Mouse (Mus musculus) embryonic facial prominence, embryonic 13.5 days (tissue): ENCODE measurements around the gene 1810055G02Rik. TPM values are rescaled to one million over a fixed set of nuclear protein-coding genes. Genes with fewer than 3 reads are reported as not detected.
A peak's percentile ranks its signal among the peaks of the same experiment; 100 is the strongest.

ENCODE experiments used
- ATAC-seq: fragments of 200-750 bp; cut with Nextera tagmentation; 2 replicates; pipeline ENCODE4 v1.8.0; 2017; ENCODE audit warnings: low read depth; ENCODE audit not compliant: insufficient number of reproducible peaks, insufficient read depth, low FRiP score, low TSS enrichment
- H3K27ac ChIP-seq: fragments of 300-500 bp; sonication (generic); 2 replicates; pipeline ENCODE4 v1.5.1; 2015; ENCODE audit warnings: moderate library complexity, mild to moderate bottlenecking, inconsistent platforms
- H3K27me3 ChIP-seq: fragments of 300-500 bp; sonication (generic); 2 replicates; pipeline ENCODE4 v1.6.1; 2015; ENCODE audit warnings: mild to moderate bottlenecking, inconsistent platforms
- H3K36me3 ChIP-seq: fragments of 300-500 bp; sonication (generic); 2 replicates; pipeline ENCODE4 v1.6.1; 2015; ENCODE audit warnings: mild to moderate bottlenecking, inconsistent platforms
- H3K4me1 ChIP-seq: fragments of 300-500 bp; sonication (generic); 2 replicates; pipeline ENCODE4 v1.6.1; 2015; ENCODE audit warnings: inconsistent platforms
- H3K4me2 ChIP-seq: fragments of 300-500 bp; sonication (generic); 2 replicates; pipeline ENCODE4 v1.6.1; 2015; ENCODE audit warnings: moderate library complexity, mild to moderate bottlenecking, inconsistent platforms
- H3K4me3 ChIP-seq: fragments of 300-500 bp; sonication (generic); 2 replicates; pipeline ENCODE4 v1.5.1; 2015; ENCODE audit warnings: mild to moderate bottlenecking, inconsistent platforms
- H3K9ac ChIP-seq: fragments of 300-500 bp; sonication (generic); 2 replicates; pipeline ENCODE4 v1.6.1; 2015; ENCODE audit warnings: mild to moderate bottlenecking, inconsistent platforms
- H3K9me3 ChIP-seq: fragments of 300-500 bp; sonication (generic); 2 replicates; pipeline ENCODE4 v1.6.1; 2016; ENCODE audit warnings: inconsistent platforms
- WGBS: fragments of 180-500 bp; shearing (Covaris S2); methylation state at CpG from one replicate; pipeline ENCODE4 v1.1.7; 2015; ENCODE audit warnings: mixed read lengths; 5-methylcytosine and 5-hydroxymethylcytosine counted together
- polyA plus RNA-seq: library from polyadenylated mRNA; unstranded; fragments of >200 nt; fragmentation: Nextera tagmentation; extraction: Ambion mirVana; gene quantifications from 2 replicates; pipeline ENCODE4 v1.2.1, GENCODE M21; 2015

The 1810055G02Rik gene
- polyA plus RNA-seq, 1 experiment from 2014 or later = 47.5 TPM

GRCm38 (mm10) chr19:3695976-3696375, 12.1 kb upstream of the 1810055G02Rik start:
- ATAC-seq = no peak
- H3K27me3 ChIP-seq = no peaks in the 10 kb centered on the region
- no peak overlapping the region for H3K27ac ChIP-seq
- no peaks in the 10 kb centered on the region for H3K9me3 ChIP-seq
- WGBS = 87% methylated on average over 8 of the region's 8 CpGs
- H3K4me3 ChIP-seq = no peak overlapping the region
- H3K36me3 ChIP-seq = no peaks in the 10 kb centered on the region
- H3K4me2 ChIP-seq = no peak overlapping the region
- H3K9ac ChIP-seq = no peak overlapping the region
- H3K4me1 ChIP-seq = no peaks in the 10 kb centered on the region

- ATAC-seq = no peak
- Histone ChIP-seq H3K9me3 (no peaks in the 10 kb centered on the region), H3K36me3 (no peaks in the 10 kb centered on the region), H3K27ac (no peak overlapping the region), H3K4me2 (no peak overlapping the region), H3K9ac (no peak overlapping the region), H3K4me3 (no peak overlapping the region), H3K4me1 (no peaks in the 10 kb centered on the region), H3K27me3 (no peaks in the 10 kb centered on the region)
- 86% methylated on average over 7 of the region's 7 CpGs for WGBS
These were observed 10.1 kb upstream of the 1810055G02Rik start for GRCm38 (mm10) chr19:3698035-3698434.

- WGBS = 35% methylated on average over 6 of the region's 6 CpGs
- Histone ChIP-seq H3K36me3 (no peaks in the 10 kb centered on the region), H3K4me1 (no peaks in the 10 kb centered on the region), H3K27me3 (no peaks in the 10 kb centered on the region), H3K27ac (no peak overlapping the region), H3K4me2 (no peak overlapping the region), H3K9me3 (no peaks in the 10 kb centered on the region), H3K9ac (no peak overlapping the region), H3K4me3 (no peak overlapping the region)
- ATAC-seq = no peak
These were observed 8.3 kb upstream of the 1810055G02Rik start for GRCm38 (mm10) chr19:3699508-3700438.

DNA sequence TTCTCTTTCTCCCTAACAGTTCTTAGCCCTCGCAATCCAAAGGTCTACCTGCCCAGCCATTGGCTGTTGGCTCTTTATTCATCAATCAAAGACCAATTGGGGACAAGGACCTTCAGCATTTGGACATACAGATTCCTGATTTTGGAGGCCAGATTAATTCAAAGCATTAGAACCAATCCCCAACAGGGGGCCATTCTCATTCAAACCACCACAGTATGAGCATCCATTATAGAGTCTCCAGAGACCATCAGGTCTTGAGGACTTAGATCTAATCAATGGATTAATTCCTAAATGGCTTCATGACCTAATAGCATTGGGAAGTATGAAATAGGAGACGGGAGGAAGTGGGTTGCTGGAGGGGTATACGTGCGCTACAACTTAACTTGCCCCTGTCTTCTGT, 5.6 kb upstream of the 1810055G02Rik start:
- Histone ChIP-seq H3K27me3 (no peaks in the 10 kb centered on the region), H3K9ac (no peak overlapping the region), H3K4me2 (no peak overlapping the region), H3K4me1 (peaks cover 2% of the 10 kb centered on the region), H3K27ac (no peak overlapping the region), H3K9me3 (no peaks in the 10 kb centered on the region), H3K36me3 (no peaks in the 10 kb centered on the region), H3K4me3 (no peak overlapping the region)
- 77% methylated on average over 4 of the region's 4 CpGs for WGBS
- no peak for ATAC-seq

DNA sequence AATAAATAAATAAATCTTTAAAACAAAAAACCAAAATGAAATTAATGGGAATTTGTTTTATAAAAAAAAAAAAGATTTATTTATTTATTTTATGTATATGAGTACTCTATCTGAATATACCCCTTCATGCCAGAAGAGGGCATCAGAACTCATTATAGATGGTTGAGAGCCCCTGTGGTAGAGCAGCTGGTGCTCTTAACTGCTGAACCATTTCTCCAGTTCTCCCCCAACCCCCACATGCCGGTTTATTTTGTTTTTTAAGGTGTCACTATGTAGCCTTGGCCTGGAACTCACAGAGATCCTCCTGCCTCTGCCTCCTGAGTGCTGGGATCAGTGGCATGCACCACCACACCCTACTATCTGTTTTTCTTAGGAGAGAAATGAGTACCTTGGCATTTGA, 1.8 kb upstream of the 1810055G02Rik start:
- no peak overlapping the region for H3K4me3 ChIP-seq
- H3K9me3 ChIP-seq = no peaks in the 10 kb centered on the region
- H3K9ac ChIP-seq = no peak overlapping the region
- ATAC-seq = no peak
- peaks cover 20% of the 10 kb centered on the region for H3K4me1 ChIP-seq
- peaks cover 4% of the 10 kb centered on the region; the same call in 1 of the 2 replicates for H3K36me3 ChIP-seq
- H3K4me2 ChIP-seq = no peak overlapping the region
- no peak overlapping the region for H3K27ac ChIP-seq
- 60% methylated on average over 1 of the region's 1 CpGs for WGBS
- no peaks in the 10 kb centered on the region for H3K27me3 ChIP-seq

GRCm38 (mm10) chr19:3707553-3707952, 540 bp upstream of the 1810055G02Rik start:
- H3K27me3 ChIP-seq = no peaks in the 10 kb centered on the region
- H3K4me3 ChIP-seq = peak overlapping the region; percentile 75
- peaks cover 10% of the 10 kb centered on the region for H3K36me3 ChIP-seq
- ATAC-seq = no peak
- peak overlapping the region; percentile 88 for H3K27ac ChIP-seq
- no peaks in the 10 kb centered on the region for H3K9me3 ChIP-seq
- peaks cover 20% of the 10 kb centered on the region for H3K4me1 ChIP-seq
- H3K4me2 ChIP-seq = peak overlapping the region; percentile 67
- peak overlapping the region; percentile 82 for H3K9ac ChIP-seq
- WGBS = 38% methylated on average over 10 of the region's 10 CpGs

- peaks cover 20% of the 10 kb centered on the region for H3K4me1 ChIP-seq
- H3K27me3 ChIP-seq = no peaks in the 10 kb centered on the region
- H3K4me2 ChIP-seq = peak overlapping the region; percentile 67
- no peak for ATAC-seq
- H3K9me3 ChIP-seq = no peaks in the 10 kb centered on the region
- no peak overlapping the region for H3K27ac ChIP-seq
- peak overlapping the region; percentile 75 for H3K4me3 ChIP-seq
- peak overlapping the region; percentile 82 for H3K9ac ChIP-seq
- H3K36me3 ChIP-seq = peaks cover 16% of the 10 kb centered on the region
- 41% methylated on average over 10 of the region's 10 CpGs for WGBS
These were observed 1.1 kb downstream of the 1810055G02Rik start for GRCm38 (mm10) chr19:3709013-3709787.

GRCm38 (mm10) chr19:3710436-3710835, 2.3 kb downstream of the 1810055G02Rik start:
- no peak overlapping the region for H3K4me3 ChIP-seq
- no peak overlapping the region for H3K27ac ChIP-seq
- H3K4me2 ChIP-seq = no peak overlapping the region
- H3K9ac ChIP-seq = no peak overlapping the region
- no peaks in the 10 kb centered on the region for H3K9me3 ChIP-seq
- 86% methylated on average over 2 of the region's 2 CpGs for WGBS
- ATAC-seq = no peak
- H3K4me1 ChIP-seq = peaks cover 20% of the 10 kb centered on the region
- peaks cover 28% of the 10 kb centered on the region for H3K36me3 ChIP-seq
- H3K27me3 ChIP-seq = no peaks in the 10 kb centered on the region

GRCm38 (mm10) chr19:3714381-3714780, 6.3 kb downstream of the 1810055G02Rik start:
- no peaks in the 10 kb centered on the region for H3K27me3 ChIP-seq
- no peak overlapping the region for H3K27ac ChIP-seq
- no peak for ATAC-seq
- H3K4me1 ChIP-seq = peaks cover 17% of the 10 kb centered on the region
- no peak overlapping the region for H3K4me2 ChIP-seq
- H3K9ac ChIP-seq = no peak overlapping the region
- WGBS = 94% methylated on average over 6 of the region's 6 CpGs
- no peaks in the 10 kb centered on the region for H3K9me3 ChIP-seq
- H3K4me3 ChIP-seq = no peak overlapping the region
- H3K36me3 ChIP-seq = peaks cover 59% of the 10 kb centered on the region

- H3K9ac ChIP-seq = peak overlapping the region; percentile 68
- peak overlapping the region; percentile 50 for H3K4me3 ChIP-seq
- no peak overlapping the region; the same call in 1 of the 2 replicates for H3K27ac ChIP-seq
- H3K9me3 ChIP-seq = peaks cover under 1% of the 10 kb centered on the region; the same call in 1 of the 2 replicates
- peak overlapping the region; percentile 96 for H3K4me2 ChIP-seq
- no peaks in the 10 kb centered on the region for H3K27me3 ChIP-seq
- peaks cover 48% of the 10 kb centered on the region for H3K36me3 ChIP-seq
- H3K4me1 ChIP-seq = peaks cover 17% of the 10 kb centered on the region
- 36% methylated on average over 19 of the region's 19 CpGs for WGBS
- peak; percentile 76 for ATAC-seq
These were observed 10.6 kb downstream of the 1810055G02Rik start for GRCm38 (mm10) chr19:3718481-3719361.

- peak; percentile 48 for ATAC-seq
- H3K9ac ChIP-seq = peak overlapping the region; percentile 68
- H3K9me3 ChIP-seq = peaks cover 3% of the 10 kb centered on the region; the same call in 1 of the 2 replicates
- H3K4me2 ChIP-seq = peak overlapping the region; percentile 96
- peak overlapping the region; percentile 50 for H3K4me3 ChIP-seq
- 1% methylated on average over 27 of the region's 27 CpGs for WGBS
- H3K27me3 ChIP-seq = no peaks in the 10 kb centered on the region
- H3K36me3 ChIP-seq = peaks cover 41% of the 10 kb centered on the region
- no peak overlapping the region; the same call in 1 of the 2 replicates for H3K27ac ChIP-seq
- peaks cover 17% of the 10 kb centered on the region for H3K4me1 ChIP-seq
These were observed 11.3 kb downstream of the 1810055G02Rik start for GRCm38 (mm10) chr19:3719362-3719891.
